Mouse (Mus musculus) liver, embryonic 16.5 days (tissue): Measurements from ENCODE around the gene Fam50b. TPM values are rescaled to one million over a fixed set of nuclear protein-coding genes. Genes with fewer than 3 reads are reported as not detected.

Experiments used
- ATAC-seq: fragments of 200-750 bp; cut with Nextera tagmentation; 2 replicates; pipeline ENCODE4 v1.8.0; 2017; ENCODE audit warnings: low read depth, mild to moderate bottlenecking, moderate number of reproducible peaks, moderate library complexity
- H3K27ac ChIP-seq: fragments of 300-500 bp; sonication (generic); 2 replicates; pipeline ENCODE4 v1.5.1; 2014; ENCODE audit warnings: mild to moderate bottlenecking, low read length
- H3K27me3 ChIP-seq: fragments of 300-500 bp; sonication (generic); 2 replicates; pipeline ENCODE4 v1.6.1; 2014; ENCODE audit warnings: low read depth, low read length, mixed read lengths; ENCODE audit not compliant: control insufficient read depth, insufficient read depth
- H3K36me3 ChIP-seq: fragments of 300-500 bp; sonication (generic); 2 replicates; pipeline ENCODE4 v1.6.1; 2014; ENCODE audit warnings: mild to moderate bottlenecking; ENCODE audit not compliant: control insufficient read depth, insufficient read depth
- H3K4me1 ChIP-seq: fragments of 300-500 bp; sonication (generic); 2 replicates; pipeline ENCODE4 v1.6.1; 2014; ENCODE audit warnings: low read depth, low read length, mixed read lengths; ENCODE audit not compliant: control insufficient read depth
- H3K4me2 ChIP-seq: fragments of 300-500 bp; sonication (generic); 2 replicates; pipeline ENCODE4 v1.6.1; 2014; ENCODE audit warnings: low read depth, low read length, mixed read lengths
- H3K4me3 ChIP-seq: fragments of 300-500 bp; sonication (generic); 2 replicates; pipeline ENCODE4 v1.5.1; 2014; ENCODE audit warnings: low read depth, mild to moderate bottlenecking, low read length
- H3K9ac ChIP-seq: fragments of 300-500 bp; sonication (generic); 2 replicates; pipeline ENCODE4 v1.6.1; 2014; ENCODE audit warnings: low read depth, low read length
- H3K9me3 ChIP-seq: fragments of 300-500 bp; sonication (generic); replicated peaks from 2 replicates; pipeline ENCODE4 v1.6.1; 2016; ENCODE audit warnings: low read length; ENCODE audit not compliant: control insufficient read depth
- WGBS: fragments of 180-500 bp; shearing (Covaris S2); extraction: QIAGEN DNeasy Blood & Tissue Kit; methylation state at CpG from one replicate; pipeline ENCODE4 v1.1.7; 2014; ENCODE audit not compliant: insufficient replicate concordance; 5-methylcytosine and 5-hydroxymethylcytosine counted together
- polyA plus RNA-seq: library from polyadenylated mRNA; unstranded; fragments of >200 nt; fragmentation: Nextera tagmentation; extraction: Ambion mirVana; gene quantifications from 2 replicates; pipeline ENCODE4 v1.2.1, GENCODE M21; 2015

Fam50b gene
- polyA plus RNA-seq, 1 experiment from 2014 or later, result 0.22 TPM

DNA sequence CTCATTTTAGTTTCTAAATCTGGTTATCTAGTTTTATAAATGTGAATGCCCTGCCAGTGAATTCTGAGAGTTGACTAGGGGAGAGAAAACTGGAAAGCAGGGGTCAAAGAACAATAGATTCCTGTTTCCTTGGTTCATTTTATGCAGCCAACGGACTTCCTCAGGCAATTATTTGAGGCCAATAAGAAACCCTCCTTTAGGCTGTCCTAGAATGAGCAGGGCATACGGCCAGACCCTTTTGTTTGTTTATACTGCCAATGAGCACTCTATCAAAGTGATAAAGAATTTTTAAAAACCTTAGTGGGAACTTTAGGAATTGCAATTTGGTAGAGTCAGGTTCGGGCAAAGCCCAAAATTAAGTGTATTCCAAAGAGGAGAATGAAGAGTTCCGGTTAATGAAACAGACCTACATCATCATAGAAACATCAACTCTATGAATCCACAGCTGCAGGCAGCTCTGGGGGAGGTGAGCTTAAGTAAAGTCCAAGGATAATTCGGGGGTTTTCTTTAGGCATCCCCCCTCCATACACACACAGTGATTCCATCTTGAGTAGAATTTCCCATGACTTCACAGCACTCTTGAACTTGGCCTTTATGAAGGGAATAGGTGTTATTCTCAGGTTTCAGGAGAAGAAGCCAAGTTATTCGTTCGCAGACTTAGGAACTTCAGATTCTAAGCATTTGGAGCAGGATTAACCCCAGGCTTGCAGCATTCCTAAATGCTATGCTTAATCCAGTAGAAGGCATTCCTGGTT lies 46.4 kb downstream of the Fam50b start:
- no peak overlapping the region for H3K27ac ChIP-seq
- ATAC-seq, result no peak
- peaks cover 5% of the 10 kb centered on the region for H3K4me1 ChIP-seq
- no peak overlapping the region for H3K4me3 ChIP-seq
- H3K27me3 ChIP-seq, result no peaks in the 10 kb centered on the region
- H3K9ac ChIP-seq, result no peak overlapping the region
- H3K4me2 ChIP-seq, result no peak overlapping the region
- H3K36me3 ChIP-seq, result no peaks in the 10 kb centered on the region
- no peaks in the 10 kb centered on the region for H3K9me3 ChIP-seq
- WGBS, result 53% methylated on average over 7 of the region's 7 CpGs

DNA sequence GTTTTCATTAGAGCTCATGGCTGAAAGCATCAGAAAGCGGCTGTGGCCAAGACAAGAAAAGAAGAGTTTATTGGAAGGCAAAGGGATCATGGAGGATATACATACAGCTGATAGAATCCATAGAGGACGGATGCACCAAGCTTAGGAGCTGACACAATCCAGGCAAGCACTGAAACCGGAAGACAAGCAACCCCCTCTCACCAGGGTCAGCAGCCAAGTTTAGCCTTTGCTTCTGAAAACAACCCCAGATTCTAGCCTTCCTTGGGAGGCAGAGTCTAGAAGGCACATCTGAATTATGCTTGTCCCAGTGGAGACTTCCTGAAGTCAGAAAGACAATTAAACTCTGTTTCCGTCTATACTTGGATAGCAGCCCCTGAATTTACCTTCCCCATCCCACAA lies 47.0 kb downstream of the Fam50b start:
- Histone ChIP-seq H3K4me1 (peaks cover 5% of the 10 kb centered on the region), H3K4me2 (no peak overlapping the region), H3K27me3 (no peaks in the 10 kb centered on the region), H3K36me3 (no peaks in the 10 kb centered on the region), H3K4me3 (no peak overlapping the region), H3K9me3 (no peaks in the 10 kb centered on the region), H3K9ac (no peak overlapping the region), H3K27ac (no peak overlapping the region)
- no peak for ATAC-seq
- 65% methylated on average over 4 of the region's 4 CpGs for WGBS

DNA sequence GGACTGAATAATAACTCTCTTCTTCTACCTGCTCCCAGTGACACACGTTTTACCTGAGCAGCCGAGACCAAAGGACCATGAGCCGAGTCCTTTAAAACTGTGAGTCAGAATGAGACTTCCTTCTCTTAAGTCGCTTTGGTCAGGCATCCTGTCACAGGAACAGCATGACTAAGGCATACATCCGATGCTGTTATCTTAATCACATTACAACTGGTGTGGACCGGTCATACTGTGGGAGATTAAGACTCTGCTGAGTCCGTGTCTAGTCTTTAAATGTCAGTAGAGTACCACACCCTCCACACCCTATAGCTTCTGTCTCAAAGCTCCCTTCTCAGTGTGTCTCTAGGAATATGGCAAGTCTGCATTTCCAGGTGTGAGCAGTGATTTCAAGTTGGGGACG lies 50.2 kb downstream of the Fam50b start:
- Histone ChIP-seq H3K4me1 (peaks cover 5% of the 10 kb centered on the region), H3K9ac (no peak overlapping the region), H3K9me3 (no peaks in the 10 kb centered on the region), H3K4me3 (no peak overlapping the region), H3K27ac (no peak overlapping the region), H3K27me3 (no peaks in the 10 kb centered on the region), H3K36me3 (no peaks in the 10 kb centered on the region), H3K4me2 (no peak overlapping the region)
- WGBS, result 22% methylated on average over 8 of the region's 8 CpGs
- ATAC-seq, result peak; percentile 87

DNA sequence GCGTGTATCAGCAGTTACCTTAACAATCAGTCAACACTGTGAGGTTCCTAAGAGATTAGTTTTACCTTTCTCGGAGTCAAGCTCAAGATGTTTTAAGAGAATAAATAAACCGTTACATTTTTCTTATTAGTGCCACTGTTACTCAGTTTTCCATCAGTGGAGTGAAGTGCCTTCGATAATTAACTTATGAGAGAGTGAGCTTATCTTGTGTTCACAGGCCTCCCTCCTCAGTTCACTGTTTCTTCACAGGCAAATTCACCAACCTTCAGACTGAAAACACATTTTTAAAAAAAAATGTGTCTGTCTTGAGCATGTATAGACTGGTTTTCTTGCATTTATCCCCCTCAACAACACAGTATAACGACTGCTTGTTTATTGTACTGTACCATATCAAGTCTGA lies 52.0 kb downstream of the Fam50b start:
- H3K4me1 ChIP-seq, result peaks cover 5% of the 10 kb centered on the region
- 40% methylated on average over 5 of the region's 5 CpGs for WGBS
- no peaks in the 10 kb centered on the region for H3K36me3 ChIP-seq
- H3K27ac ChIP-seq, result no peak overlapping the region
- no peak overlapping the region for H3K9ac ChIP-seq
- H3K4me3 ChIP-seq, result no peak overlapping the region
- ATAC-seq, result peak; percentile 59
- H3K9me3 ChIP-seq, result no peaks in the 10 kb centered on the region
- H3K4me2 ChIP-seq, result no peak overlapping the region
- H3K27me3 ChIP-seq, result no peaks in the 10 kb centered on the region

DNA sequence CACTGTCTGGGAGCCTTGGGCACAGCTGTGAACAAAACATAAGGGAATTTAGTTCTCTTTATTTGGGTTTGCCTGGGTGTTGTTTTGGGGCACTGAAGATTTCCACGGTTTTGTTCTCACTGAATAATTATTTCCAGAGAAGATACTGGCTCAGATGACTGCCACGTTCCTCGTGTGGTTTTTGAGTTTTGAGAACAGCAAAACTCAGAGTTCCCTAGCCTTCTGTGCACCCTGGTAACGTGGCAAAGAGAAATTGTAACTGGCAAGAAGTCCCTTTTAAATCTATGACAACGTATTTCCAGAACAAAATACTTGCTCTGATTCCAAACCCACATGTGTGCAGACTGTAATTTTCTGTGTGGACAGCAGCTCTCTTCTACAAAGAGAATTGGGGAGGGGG lies 52.9 kb downstream of the Fam50b start:
- Histone ChIP-seq H3K27me3 (no peaks in the 10 kb centered on the region), H3K4me3 (no peak overlapping the region), H3K27ac (no peak overlapping the region), H3K4me1 (peaks cover 5% of the 10 kb centered on the region), H3K9ac (no peak overlapping the region), H3K36me3 (no peaks in the 10 kb centered on the region), H3K9me3 (no peaks in the 10 kb centered on the region), H3K4me2 (no peak overlapping the region)
- ATAC-seq, result no peak
- whole genome bisulfite sequencing, result 54% methylated on average over 5 of the region's 5 CpGs

DNA sequence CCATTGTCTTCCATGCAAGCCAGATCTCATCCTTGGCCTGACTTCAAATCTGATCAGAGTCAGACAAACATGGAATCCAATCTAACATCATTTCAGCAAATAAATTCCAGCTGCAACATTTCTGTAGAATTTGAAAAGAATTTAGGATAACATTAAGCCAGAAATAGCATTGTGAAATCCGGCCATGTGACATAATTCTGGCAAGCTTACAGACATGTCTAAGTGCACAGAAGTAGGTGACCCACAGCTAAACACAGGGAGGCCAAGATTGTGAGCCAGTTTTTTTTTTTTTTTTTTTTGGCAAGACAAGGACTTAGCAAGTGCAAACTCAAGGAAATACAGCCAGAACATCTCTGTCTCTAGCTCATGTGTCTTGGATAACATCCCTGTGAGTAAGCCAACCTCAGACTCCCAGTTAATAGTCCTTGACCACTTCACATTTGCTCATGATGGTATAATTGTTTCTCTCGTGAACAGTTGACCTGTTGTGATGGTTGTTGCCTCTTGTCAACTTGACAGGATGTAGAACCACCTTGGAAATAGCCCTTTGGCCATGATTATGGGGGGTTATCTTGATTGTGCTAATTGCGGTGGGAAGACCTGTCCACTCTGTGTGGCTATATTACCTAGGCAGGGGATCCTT lies 54.6 kb downstream of the Fam50b start:
- WGBS, result 57% methylated on average over 3 of the region's 3 CpGs
- no peaks in the 10 kb centered on the region for H3K36me3 ChIP-seq
- no peak for ATAC-seq
- H3K27me3 ChIP-seq, result no peaks in the 10 kb centered on the region
- H3K27ac ChIP-seq, result no peak overlapping the region
- no peaks in the 10 kb centered on the region for H3K9me3 ChIP-seq
- H3K9ac ChIP-seq, result no peak overlapping the region
- peaks cover 8% of the 10 kb centered on the region for H3K4me1 ChIP-seq
- no peak overlapping the region for H3K4me2 ChIP-seq
- H3K4me3 ChIP-seq, result no peak overlapping the region

DNA sequence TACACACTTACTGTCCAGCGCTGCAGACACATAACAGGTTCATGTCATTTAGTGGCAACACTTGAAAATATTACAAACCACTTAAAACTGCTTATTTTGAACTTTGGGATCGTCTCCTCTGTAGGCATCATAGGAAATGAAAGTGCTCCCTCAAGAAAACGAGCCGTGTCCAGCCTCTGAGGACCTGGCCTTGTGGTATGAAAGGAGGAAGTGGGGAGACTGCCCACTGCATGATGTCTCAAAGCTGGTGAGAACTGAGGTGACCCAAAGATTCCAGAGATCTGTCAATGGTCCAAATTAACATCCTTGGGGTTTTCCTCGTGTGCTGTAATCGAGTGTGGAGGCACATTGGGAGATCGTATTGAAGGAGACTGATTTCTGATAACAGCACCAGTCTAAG lies 58.4 kb downstream of the Fam50b start:
- Histone ChIP-seq H3K36me3 (no peaks in the 10 kb centered on the region), H3K4me2 (no peak overlapping the region), H3K4me3 (no peak overlapping the region), H3K4me1 (peaks cover 3% of the 10 kb centered on the region; the same call in 1 of the 2 replicates), H3K9ac (no peak overlapping the region), H3K27ac (no peak overlapping the region), H3K9me3 (no peaks in the 10 kb centered on the region), H3K27me3 (no peaks in the 10 kb centered on the region)
- no peak for ATAC-seq
- WGBS, result 29% methylated on average over 7 of the region's 7 CpGs

DNA sequence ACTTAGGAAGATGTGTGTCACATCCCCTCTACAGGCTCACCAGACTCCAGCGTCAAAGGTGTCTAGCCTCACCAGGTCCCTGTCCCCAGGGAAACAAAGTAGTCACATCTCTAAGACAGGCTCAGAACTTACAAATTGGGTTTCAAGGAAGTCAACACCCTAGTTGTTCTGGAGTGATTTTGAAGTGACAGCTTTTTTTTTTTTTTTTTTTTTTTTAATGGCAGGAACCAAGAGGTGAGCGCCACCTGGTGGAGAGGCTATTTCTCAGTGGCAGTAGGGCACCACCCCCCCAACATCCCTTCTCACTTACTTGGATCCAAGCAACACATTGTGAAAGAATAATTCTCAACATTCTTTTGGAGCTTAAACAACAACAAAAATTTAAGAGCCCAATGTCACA lies 59.2 kb downstream of the Fam50b start:
- no peak overlapping the region for H3K4me2 ChIP-seq
- ATAC-seq, result no peak
- no peaks in the 10 kb centered on the region for H3K36me3 ChIP-seq
- H3K4me1 ChIP-seq, result peaks cover 3% of the 10 kb centered on the region; the same call in 1 of the 2 replicates
- H3K4me3 ChIP-seq, result no peak overlapping the region
- no peaks in the 10 kb centered on the region for H3K27me3 ChIP-seq
- 33% methylated on average over 2 of the region's 2 CpGs for WGBS
- H3K27ac ChIP-seq, result no peak overlapping the region
- no peak overlapping the region for H3K9ac ChIP-seq
- H3K9me3 ChIP-seq, result no peaks in the 10 kb centered on the region

DNA sequence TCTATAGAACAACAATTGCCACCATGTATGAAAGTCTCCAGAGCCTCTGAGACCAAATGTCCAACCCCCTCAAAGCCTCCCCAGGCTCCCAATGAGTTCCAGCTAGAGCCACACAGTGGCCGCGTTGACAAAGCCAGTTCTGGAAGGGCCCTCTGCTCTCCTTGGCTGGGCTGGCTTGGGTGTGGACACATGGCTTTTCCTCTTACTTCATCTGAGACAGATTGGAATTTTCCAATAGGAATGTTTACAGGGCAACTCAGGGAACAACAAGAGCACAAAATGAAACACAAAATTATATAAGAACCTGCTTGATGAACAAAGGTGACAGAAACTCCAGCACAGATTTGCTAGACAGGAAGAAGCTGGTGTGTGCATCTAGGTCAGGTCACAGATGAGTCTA lies 59.8 kb downstream of the Fam50b start:
- Histone ChIP-seq H3K4me3 (no peak overlapping the region), H3K36me3 (no peaks in the 10 kb centered on the region), H3K9me3 (no peaks in the 10 kb centered on the region), H3K4me1 (peaks cover 3% of the 10 kb centered on the region; the same call in 1 of the 2 replicates), H3K9ac (no peak overlapping the region), H3K27me3 (no peaks in the 10 kb centered on the region), H3K4me2 (no peak overlapping the region), H3K27ac (no peak overlapping the region)
- ATAC-seq, result no peak
- 58% methylated on average over 2 of the region's 2 CpGs for WGBS
